Mouse (Mus musculus): ENCODE results near the gene Gper1.

Gene Gper1

GRCm38 (mm10) chr5:139391309-139391990 is 31.5 kb upstream of the Gper1 start:
- DNase-seq, result no peak

DNA sequence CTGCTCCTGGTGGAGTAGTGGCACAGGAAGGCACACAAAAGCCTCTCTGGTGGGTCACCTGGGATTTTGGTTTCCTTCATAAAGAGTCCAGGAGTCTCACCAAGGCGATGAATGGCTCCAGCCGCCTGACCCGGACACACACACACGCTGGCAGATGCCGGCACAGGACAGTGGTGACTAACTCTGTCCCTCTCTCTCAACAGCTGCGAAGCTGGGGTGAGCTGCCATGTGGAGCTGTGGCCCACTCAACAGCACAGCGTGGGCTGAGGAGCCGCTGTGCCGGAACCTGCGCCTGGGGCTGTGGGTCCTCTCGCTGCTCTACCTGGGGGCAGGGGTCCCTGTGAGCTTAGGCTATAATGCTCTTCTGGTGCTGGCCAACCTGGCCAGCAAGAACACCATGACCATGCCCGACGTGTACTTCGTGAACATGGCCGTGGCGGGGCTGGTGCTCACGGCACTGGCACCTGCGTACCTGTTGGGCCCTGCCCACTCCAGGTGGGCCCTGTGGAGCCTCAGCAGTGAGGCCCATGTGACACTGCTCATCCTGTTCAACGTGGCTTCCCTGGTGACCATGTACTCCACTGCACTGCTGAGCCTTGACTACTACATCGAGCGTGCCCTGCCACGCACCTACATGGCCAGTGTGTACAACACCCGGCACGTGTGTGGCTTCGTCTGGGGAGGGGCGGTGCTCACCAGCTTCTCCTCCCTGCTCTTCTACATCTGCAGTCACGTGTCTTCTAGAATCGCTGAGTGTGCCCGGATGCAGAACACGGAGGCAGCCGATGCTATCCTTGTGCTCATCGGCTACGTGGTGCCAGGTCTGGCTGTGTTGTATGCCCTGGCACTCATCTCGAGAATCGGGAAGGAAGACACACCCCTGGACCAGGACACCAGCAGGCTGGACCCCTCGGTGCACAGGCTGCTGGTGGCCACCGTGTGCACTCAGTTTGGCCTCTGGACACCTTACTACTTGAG is 30.4 kb upstream of the Gper1 start:
- no peak for DNase-seq

- no peak for DNase-seq
These were observed 29.8 kb upstream of the Gper1 start for GRCm38 (mm10) chr5:139393197-139393588.

GRCm38 (mm10) chr5:139394399-139394798 is 28.6 kb upstream of the Gper1 start:
- DNase-seq, result no peak

GRCm38 (mm10) chr5:139395528-139395927 is 27.4 kb upstream of the Gper1 start:
- DNase-seq, result no peak

DNA sequence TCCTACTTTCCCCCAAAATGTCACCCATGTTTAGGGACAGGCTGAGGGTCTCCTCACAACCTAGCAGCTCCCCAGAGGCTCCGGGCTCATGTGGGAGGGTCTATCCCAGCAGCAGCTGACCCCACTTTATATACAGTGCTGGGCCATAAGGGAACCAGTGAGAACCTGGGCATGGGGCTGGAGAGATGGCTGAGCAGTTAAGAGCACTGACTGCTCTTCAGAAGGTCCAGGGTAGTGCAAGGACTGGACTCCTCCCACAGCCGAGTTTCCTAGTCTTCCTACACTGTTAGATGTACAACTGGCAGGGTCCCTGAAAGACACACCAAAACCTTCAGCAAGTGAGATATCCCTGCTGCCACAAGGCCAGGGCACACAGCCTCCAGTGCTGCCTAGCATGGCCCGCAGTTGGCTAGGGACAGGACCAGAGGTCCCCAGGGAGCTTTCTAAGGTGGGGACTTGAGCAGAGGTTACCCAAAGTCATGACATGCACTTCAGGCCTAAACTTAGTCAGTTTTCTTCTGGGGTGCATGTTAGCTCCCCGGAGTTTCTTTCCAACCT is 25.5 kb upstream of the Gper1 start:
- no peak for DNase-seq

DNA sequence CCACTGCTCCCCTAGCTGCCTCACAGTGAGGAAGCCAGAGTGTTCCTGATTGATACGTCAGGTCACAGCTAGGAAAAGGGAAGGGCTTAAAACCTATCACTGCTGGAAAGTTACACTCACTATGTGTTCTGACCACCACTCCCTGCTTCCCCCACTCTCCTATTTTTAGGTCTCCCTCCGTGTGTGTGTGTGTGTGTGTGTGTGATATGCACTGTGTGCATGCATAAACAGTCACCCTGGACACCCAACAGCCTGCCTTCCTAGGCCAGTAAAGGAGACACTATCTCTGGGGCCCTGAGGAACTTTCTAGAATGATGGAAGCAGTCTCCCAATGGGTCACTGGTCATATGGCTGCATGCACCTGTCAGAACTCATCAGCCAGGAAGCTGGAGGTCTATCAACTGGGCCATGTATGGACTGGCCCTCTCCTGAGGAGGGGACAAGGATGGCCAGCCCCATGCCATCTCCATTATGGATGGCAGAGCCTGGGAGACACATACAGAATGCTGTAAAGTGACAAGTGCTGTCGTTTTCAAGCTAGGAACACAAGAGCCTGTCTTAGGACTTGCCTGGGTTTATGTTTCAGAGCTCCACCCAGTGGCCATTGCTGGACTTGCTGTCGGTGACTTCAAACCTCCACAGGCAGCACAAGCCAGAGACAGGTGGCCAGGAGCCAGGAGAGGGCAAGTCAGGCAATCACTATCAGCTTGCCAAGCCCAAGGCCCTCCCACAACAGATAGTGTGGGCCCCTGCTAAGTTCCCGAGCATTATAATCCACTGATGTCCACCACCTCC is 24.8 kb upstream of the Gper1 start:
- DNase-seq, result peak; percentile 94

DNA sequence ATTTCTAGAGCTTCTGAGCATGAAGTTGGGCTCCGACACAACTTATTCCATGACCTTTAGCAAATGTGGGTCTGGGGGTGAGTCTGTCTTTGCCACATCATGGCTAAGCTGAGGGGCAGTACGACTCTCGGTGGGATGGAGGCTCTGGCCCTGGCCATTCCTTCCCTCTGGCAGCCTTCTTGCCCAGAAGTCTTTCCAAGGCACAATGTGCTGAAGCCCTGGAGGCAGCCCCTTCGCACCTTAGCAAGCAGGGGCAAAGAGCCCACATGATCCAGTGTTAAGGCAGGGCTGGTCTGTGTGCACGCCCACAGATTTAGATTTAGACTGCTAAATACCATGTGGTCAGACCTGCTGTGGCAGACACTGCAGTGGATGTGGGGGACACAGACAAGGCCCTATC is 24.2 kb upstream of the Gper1 start:
- no peak for DNase-seq

GRCm38 (mm10) chr5:139399991-139400390 is 23.0 kb upstream of the Gper1 start:
- DNase-seq, result no peak

- no peak for DNase-seq
These were observed 20.8 kb upstream of the Gper1 start for GRCm38 (mm10) chr5:139402106-139402505.

GRCm38 (mm10) chr5:139403692-139404260 is 19.2 kb upstream of the Gper1 start:
- DNase-seq, result no peak

DNA sequence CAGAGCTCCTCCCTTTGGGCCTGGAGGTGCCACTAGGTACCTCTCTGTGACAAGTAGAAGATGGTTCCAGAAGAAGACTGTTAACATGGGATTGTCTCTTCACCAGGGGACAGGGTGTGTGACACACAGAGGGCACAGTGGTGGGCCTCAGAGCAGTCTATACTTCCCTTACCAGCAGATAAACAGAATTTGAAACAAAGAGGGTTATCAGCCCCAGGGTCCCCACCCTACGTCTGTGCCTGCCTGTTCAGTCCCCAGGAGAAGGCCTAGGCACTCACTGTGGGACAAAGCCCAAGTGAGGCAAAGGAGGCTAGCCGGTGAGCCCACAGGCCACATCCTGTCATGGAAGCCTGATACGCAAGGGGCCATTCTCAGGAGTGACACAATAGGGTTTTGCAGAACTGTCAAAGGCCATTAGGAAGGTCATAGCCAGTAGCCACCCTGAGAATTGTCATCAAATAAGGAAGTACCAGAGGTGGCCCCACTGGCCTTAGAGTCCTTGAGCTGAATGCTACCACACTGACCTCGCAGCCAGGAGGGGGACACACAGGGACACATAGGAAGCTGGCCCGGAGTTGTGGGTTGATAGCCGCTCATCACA is 18.1 kb upstream of the Gper1 start, which contains the start of gene C130050O18Rik:
Gene C130050O18Rik (plus strand): TSS at position 480 of the 601 bp plus-strand sequence.
- no peak for DNase-seq

- no peak for DNase-seq
These were observed 17.5 kb upstream of the Gper1 start for GRCm38 (mm10) chr5:139405478-139405877.

DNA sequence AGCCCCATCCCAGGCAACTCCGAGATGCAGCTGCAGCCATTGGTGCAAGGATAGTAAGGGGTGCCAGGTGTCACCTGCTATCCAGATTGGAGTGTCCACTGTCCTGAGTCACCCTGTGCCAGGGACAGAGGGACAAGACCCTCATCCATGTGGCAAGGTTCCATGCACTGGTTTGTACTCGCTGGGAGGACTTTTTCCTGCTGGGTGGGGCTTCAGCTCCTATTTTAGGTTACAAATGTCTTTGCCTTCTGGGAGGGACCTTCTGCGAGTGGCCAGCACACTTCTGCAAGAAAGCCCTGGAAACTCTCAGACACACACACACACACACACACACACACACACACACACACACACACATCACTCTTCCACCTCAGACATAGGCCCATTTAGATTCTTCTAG is 17.0 kb upstream of the Gper1 start:
- no peak for DNase-seq

- DNase-seq, result no peak
These were observed 15.6 kb upstream of the Gper1 start for GRCm38 (mm10) chr5:139407121-139407885.

DNA sequence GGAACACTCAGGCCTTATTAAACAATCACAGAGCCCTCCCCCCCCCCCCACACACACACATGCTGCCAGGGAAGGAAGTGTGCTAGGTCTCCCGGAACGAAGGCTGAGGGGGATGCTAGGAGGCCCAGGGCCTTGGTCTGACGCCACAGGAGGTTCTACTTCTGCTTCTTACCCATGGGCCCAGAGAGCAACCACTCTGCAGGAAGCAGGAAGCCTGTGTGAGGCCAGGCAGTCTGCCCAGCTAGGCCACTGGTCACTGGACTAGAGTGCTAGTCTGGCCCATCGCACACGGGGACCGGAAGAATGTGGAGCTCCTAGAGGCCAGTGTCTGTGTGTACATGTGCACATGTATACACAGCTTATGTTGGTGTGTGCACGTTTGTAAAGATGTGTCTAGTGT is 14.4 kb upstream of the Gper1 start:
- DNase-seq, result no peak

DNA sequence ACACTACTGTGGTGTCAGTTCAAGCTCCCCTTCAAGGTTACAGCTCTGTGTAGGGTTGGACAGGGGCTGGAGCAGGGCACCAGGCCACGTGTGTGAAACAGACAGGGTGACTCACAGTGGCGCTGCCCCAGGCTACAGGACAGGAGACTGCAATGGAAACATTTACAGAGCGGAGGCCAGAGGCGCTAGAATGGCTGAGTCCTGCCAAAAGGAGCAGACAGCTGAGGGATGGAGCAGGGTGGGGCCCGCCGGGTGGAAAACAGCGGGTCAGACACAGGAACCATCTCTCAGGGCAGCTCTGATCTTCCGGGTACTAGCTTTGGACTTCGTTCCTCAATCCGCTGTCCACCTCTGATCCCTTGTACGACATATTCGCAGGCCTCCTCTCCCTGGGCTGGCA is 13.5 kb upstream of the Gper1 start:
- no peak for DNase-seq

GRCm38 (mm10) chr5:139410056-139410455 is 12.9 kb upstream of the Gper1 start:
- DNase-seq, result no peak

GRCm38 (mm10) chr5:139411117-139411516 is 11.8 kb upstream of the Gper1 start:
- DNase-seq, result peak; percentile 69

DNA sequence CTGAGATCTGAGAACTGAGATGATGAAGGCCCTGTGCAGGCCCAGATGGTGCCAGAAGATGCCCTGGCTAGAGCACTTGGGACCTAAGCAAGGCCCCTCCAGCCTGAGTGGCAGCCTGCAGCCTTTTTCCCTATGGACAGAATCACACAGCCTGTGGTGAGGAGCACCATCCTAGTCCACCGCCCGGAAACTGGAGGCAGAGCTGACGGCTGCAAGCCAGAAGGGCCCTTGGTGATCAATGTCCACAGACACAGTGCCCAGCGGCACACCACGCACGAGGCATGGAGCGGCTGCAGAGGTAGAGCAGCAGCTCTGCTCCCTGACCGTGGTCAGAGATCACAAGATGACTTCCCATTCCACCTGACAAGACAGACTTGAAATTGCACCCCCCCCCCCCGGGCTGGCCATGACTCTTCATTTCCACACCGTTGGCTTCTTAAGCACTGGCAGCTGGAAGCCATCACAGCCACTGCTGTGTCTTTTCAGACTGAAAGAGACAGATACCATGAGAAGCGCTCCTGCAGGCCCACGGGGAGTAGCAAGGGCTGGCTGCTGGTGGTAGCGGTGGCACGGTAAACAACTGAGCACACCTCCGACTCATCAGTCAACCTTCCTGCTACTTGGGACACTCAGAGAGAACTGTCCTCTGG is 11.2 kb upstream of the Gper1 start:
- DNase-seq, result no peak

- no peak for DNase-seq
These were observed 9.4 kb upstream of the Gper1 start for GRCm38 (mm10) chr5:139413545-139413944.
